Mouse (Mus musculus): ENCODE data around the gene Asb17. TPM values are rescaled to one million over a fixed set of nuclear protein-coding genes. Genes with fewer than 3 reads are reported as not detected.

The Asb17 gene
- total and polyA plus RNA-seq, 3 experiments = 0.08 to 3.1 (median 2.8) TPM

DNA sequence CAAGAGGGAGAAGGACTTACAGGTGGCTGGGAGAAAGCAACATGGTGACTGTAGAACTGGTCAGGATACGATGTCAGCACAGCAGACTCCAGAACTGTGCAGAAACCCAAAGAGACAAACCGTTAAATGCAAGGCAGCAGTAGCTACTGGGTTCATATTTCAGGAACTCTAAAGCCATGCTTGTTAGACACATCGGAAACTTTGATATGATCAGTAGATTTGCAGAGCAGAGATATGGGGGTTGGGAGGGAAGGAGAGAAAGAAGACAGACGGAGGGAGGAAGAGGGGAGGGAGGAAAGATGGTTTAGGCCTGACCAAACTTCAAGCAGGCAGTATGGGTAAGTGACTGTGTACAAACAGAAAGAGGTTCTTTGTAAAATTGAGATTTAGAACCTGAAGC, 6.4 kb upstream of the Asb17 start:
- no peak for DNase-seq (ENCODE audit: low spot score)
- Histone ChIP-seq H3K9me3 (replicated peaks) (peaks cover 10% of the 10 kb centered on the region), H3K36me3 (replicated peaks) (no peaks in the 10 kb centered on the region), H3K4me3 (ENCODE audit: low read depth, low read length) (no peak overlapping the region), H3K27me3 (ENCODE audit: insufficient read depth, low read length) (no peaks in the 10 kb centered on the region), H3K4me1 (ENCODE audit: insufficient read depth, low read depth, low read length) (peaks cover 34% of the 10 kb centered on the region)
- TF ChIP-seq GATA2 (IDR thresholded peaks at IDR 0.05; ENCODE audit: borderline replicate concordance, low read depth, low read length) = no peak
- no peak for TF ChIP-seq CTCF (IDR thresholded peaks at IDR 0.05; ENCODE audit: low read depth, low read length)
- no peak for TF ChIP-seq POLR2AphosphoS5 (IDR thresholded peaks at IDR 0.05; ENCODE audit: insufficient replicate concordance, low read depth, low read length)
- no peak for TF ChIP-seq GATA1 (IDR thresholded peaks at IDR 0.05; ENCODE audit: borderline replicate concordance, low read length)
- TF ChIP-seq TAL1 (conservative IDR thresholded peaks at IDR 0.05; ENCODE audit: low read depth, low read length) = no peak
- peak; percentile 18; the same call in 1 of the 2 replicates for ATAC-seq (ENCODE audit: extremely low read depth, insufficient number of reproducible peaks, low FRiP score, poor library complexity, severe bottlenecking)

DNA sequence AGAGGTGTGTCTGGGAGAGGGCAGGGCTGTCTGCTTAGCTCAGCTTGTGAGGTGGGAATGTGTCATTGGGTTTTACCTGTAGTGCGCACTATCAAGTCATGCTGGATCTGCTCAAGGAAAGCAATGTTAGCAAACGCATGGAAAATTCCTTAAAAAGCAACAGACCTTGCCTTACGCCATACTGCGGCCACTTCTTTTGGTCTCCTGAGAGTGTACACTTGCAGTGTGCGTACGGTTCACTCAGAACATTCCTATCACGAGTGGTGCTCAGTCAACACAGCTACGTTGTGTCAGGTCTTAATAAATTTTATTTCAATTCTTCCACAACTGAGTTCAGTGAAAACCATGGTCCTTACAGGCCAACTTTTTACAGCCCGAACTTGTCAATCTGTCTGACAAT, 748 bp downstream of the Asb17 start:
- no peak overlapping the region for H3K4me3 ChIP-seq (ENCODE audit: low read depth, low read length)
- TF ChIP-seq GATA1 (IDR thresholded peaks at IDR 0.05; ENCODE audit: borderline replicate concordance, low read length) = no peak
- no peak for TF ChIP-seq POLR2AphosphoS5 (IDR thresholded peaks at IDR 0.05; ENCODE audit: insufficient replicate concordance, low read depth, low read length)
- TF ChIP-seq GATA2 (IDR thresholded peaks at IDR 0.05; ENCODE audit: borderline replicate concordance, low read depth, low read length) = no peak
- TF ChIP-seq CTCF (IDR thresholded peaks at IDR 0.05; ENCODE audit: low read depth, low read length) = no peak
- TF ChIP-seq TAL1 (conservative IDR thresholded peaks at IDR 0.05; ENCODE audit: low read depth, low read length) = no peak
- H3K4me1 ChIP-seq (ENCODE audit: insufficient read depth, low read depth, low read length) = peaks cover 39% of the 10 kb centered on the region
- ATAC-seq (ENCODE audit: extremely low read depth, insufficient number of reproducible peaks, low FRiP score, poor library complexity, severe bottlenecking) (no peak), DNase-seq (ENCODE audit: low spot score) (no peak)
- no peaks in the 10 kb centered on the region for H3K36me3 ChIP-seq (replicated peaks)
- no peaks in the 10 kb centered on the region for H3K9me3 ChIP-seq (replicated peaks)
- H3K27me3 ChIP-seq (ENCODE audit: insufficient read depth, low read length) = no peaks in the 10 kb centered on the region

GRCm38 (mm10) chr3:153845500-153845899, 1.5 kb downstream of the Asb17 start:
- Histone ChIP-seq H3K4me3 (ENCODE audit: low read depth, low read length) (no peak overlapping the region), H3K4me1 (ENCODE audit: insufficient read depth, low read depth, low read length) (peaks cover 46% of the 10 kb centered on the region), H3K36me3 (replicated peaks) (no peaks in the 10 kb centered on the region), H3K9me3 (replicated peaks) (no peaks in the 10 kb centered on the region), H3K27me3 (ENCODE audit: insufficient read depth, low read length) (no peaks in the 10 kb centered on the region)
- DNase-seq (ENCODE audit: low spot score) (no peak), ATAC-seq (ENCODE audit: extremely low read depth, insufficient number of reproducible peaks, low FRiP score, poor library complexity, severe bottlenecking) (no peak)
- TF ChIP-seq TAL1 (conservative IDR thresholded peaks at IDR 0.05; ENCODE audit: low read depth, low read length) = no peak
- no peak for TF ChIP-seq CTCF (IDR thresholded peaks at IDR 0.05; ENCODE audit: low read depth, low read length)
- TF ChIP-seq GATA1 (IDR thresholded peaks at IDR 0.05; ENCODE audit: borderline replicate concordance, low read length) = no peak
- TF ChIP-seq GATA2 (IDR thresholded peaks at IDR 0.05; ENCODE audit: borderline replicate concordance, low read depth, low read length) = no peak
- TF ChIP-seq POLR2AphosphoS5 (IDR thresholded peaks at IDR 0.05; ENCODE audit: insufficient replicate concordance, low read depth, low read length) = no peak

GRCm38 (mm10) chr3:153846109-153846508, 2.1 kb downstream of the Asb17 start:
- H3K4me3 ChIP-seq (ENCODE audit: low read depth, low read length) = no peak overlapping the region
- no peaks in the 10 kb centered on the region for H3K27me3 ChIP-seq (ENCODE audit: insufficient read depth, low read length)
- DNase-seq (ENCODE audit: low spot score) (no peak), ATAC-seq (ENCODE audit: extremely low read depth, insufficient number of reproducible peaks, low FRiP score, poor library complexity, severe bottlenecking) (no peak)
- H3K4me1 ChIP-seq (ENCODE audit: insufficient read depth, low read depth, low read length) = peaks cover 50% of the 10 kb centered on the region
- no peaks in the 10 kb centered on the region for H3K9me3 ChIP-seq (replicated peaks)
- TF ChIP-seq CTCF (IDR thresholded peaks at IDR 0.05; ENCODE audit: low read depth, low read length) = no peak
- TF ChIP-seq POLR2AphosphoS5 (IDR thresholded peaks at IDR 0.05; ENCODE audit: insufficient replicate concordance, low read depth, low read length) = no peak
- TF ChIP-seq TAL1 (conservative IDR thresholded peaks at IDR 0.05; ENCODE audit: low read depth, low read length) = no peak
- TF ChIP-seq GATA1 (IDR thresholded peaks at IDR 0.05; ENCODE audit: borderline replicate concordance, low read length) = no peak
- no peak for TF ChIP-seq GATA2 (IDR thresholded peaks at IDR 0.05; ENCODE audit: borderline replicate concordance, low read depth, low read length)
- H3K36me3 ChIP-seq (replicated peaks) = no peaks in the 10 kb centered on the region

DNA sequence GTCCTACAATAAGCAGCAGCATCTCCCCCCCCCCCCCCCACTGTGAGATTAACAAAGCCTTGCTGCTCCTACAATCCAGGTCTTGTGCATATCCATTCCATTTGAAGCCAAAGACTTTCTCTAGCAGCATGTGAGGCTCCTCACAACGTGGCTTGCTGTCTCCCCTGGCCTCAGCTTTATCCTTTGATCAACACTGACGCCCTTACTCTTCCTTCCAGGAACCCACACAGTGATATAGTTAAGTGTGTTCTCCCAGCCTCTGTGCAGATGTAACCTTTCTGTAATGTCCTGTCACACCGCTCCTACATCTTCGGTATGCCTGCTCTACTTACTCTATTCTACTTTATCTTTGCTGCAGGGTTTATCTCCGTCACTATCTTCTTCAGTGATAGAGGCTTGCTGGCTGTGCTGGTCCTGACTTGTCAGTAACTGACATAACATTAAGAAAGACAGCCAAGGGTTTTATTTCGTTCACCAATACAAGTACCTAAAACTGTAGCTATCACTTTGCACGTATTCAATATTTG, 3.3 kb downstream of the Asb17 start:
- ATAC-seq (ENCODE audit: extremely low read depth, insufficient number of reproducible peaks, low FRiP score, poor library complexity, severe bottlenecking) = peak; percentile 37
- H3K4me3 ChIP-seq (ENCODE audit: low read depth, low read length) = no peak overlapping the region; the same call in 1 of the 2 replicates
- TF ChIP-seq CTCF (IDR thresholded peaks at IDR 0.05; ENCODE audit: low read depth, low read length) (no peak), TAL1 (conservative IDR thresholded peaks at IDR 0.05; ENCODE audit: low read depth, low read length) (no peak), GATA1 (IDR thresholded peaks at IDR 0.05; ENCODE audit: borderline replicate concordance, low read length) (no peak), POLR2AphosphoS5 (IDR thresholded peaks at IDR 0.05; ENCODE audit: insufficient replicate concordance, low read depth, low read length) (no peak), GATA2 (IDR thresholded peaks at IDR 0.05; ENCODE audit: borderline replicate concordance, low read depth, low read length) (no peak)
- DNase-seq (ENCODE audit: low spot score) = no peak
- H3K4me1 ChIP-seq (ENCODE audit: insufficient read depth, low read depth, low read length) = peaks cover 50% of the 10 kb centered on the region
- H3K9me3 ChIP-seq (replicated peaks) = no peaks in the 10 kb centered on the region
- H3K27me3 ChIP-seq (ENCODE audit: insufficient read depth, low read length) = no peaks in the 10 kb centered on the region
- no peaks in the 10 kb centered on the region for H3K36me3 ChIP-seq (replicated peaks)

DNA sequence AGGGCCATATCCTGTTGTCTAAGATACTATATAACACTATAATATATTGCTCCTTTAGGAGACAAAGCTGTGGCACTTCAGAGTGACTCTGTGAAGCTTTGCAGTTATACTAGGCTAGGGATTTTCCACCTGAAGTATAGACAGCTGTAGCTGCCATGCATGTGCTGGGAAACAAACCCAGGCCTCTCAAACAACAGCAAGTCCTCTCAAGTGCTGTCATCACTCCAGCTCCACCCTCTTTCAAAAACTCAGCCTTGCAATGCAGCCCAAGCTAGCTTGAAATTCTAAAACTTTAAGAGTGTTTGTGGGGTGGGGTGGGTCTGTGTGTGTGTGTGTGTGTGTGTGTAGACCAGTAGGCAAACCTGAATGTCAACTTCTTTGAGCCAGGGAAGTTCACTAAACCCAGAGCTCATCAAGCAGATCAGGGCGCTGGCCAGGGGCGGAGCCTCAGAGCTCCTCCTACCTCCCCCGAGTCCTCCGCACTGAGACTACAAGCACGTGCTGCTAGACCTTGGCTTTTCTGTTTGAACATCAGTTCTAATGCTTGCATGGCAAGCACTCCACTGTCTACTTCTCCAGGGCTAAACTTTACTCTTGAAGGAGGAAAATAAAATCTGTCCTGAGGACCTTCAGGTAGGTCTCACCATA, 5.5 kb downstream of the Asb17 start:
- Histone ChIP-seq H3K4me3 (ENCODE audit: low read depth, low read length) (peak overlapping the region; percentile 53; the same call in 1 of the 2 replicates), H3K9me3 (replicated peaks) (no peaks in the 10 kb centered on the region), H3K36me3 (replicated peaks) (peaks cover 9% of the 10 kb centered on the region), H3K4me1 (ENCODE audit: insufficient read depth, low read depth, low read length) (peaks cover 68% of the 10 kb centered on the region), H3K27me3 (ENCODE audit: insufficient read depth, low read length) (no peaks in the 10 kb centered on the region)
- ATAC-seq (ENCODE audit: extremely low read depth, insufficient number of reproducible peaks, low FRiP score, poor library complexity, severe bottlenecking) = peak; percentile 55
- no peak for DNase-seq (ENCODE audit: low spot score)
- TF ChIP-seq CTCF (IDR thresholded peaks at IDR 0.05; ENCODE audit: low read depth, low read length) = no peak
- no peak for TF ChIP-seq TAL1 (conservative IDR thresholded peaks at IDR 0.05; ENCODE audit: low read depth, low read length)
- no peak for TF ChIP-seq POLR2AphosphoS5 (IDR thresholded peaks at IDR 0.05; ENCODE audit: insufficient replicate concordance, low read depth, low read length)
- no peak for TF ChIP-seq GATA1 (IDR thresholded peaks at IDR 0.05; ENCODE audit: borderline replicate concordance, low read length)

Data from G1E (cell line).